In the genomic region with DNA sequence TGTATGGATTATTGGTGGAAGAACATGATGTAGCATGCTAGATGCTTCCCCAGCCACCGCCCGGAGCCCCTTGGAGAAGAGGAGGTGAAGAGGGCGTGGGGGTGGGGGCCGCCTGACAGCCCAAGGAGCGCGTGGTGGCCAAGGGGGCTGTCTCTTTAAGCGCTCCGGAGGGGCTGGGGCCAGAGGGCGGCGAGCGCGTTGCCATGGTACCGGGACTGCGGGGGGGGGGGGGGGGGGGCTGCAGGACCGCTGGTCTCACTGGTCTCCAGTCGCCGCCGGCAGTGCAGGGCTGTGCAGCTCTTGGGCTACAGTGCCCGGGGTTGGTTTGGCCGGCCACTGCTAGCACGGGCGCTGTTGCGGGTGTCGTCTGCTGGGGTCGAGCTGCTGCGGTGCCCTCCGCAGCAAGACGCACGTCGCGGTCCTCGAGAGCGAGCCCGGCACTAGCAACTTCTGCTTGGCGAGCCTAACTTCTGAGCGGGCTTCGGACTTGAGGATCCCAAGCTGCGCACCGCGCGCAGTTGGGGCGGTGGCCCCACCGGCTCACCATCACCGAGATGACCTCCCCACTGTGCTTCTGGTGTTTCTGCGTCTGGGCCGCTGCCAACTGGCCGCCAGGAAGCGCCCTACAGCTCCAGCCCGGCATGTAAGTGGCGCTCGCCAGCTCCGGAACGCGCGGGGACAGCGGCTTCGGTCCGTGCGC, we compare ENCODE assay signal across 9 mouse cellular contexts. TPM values are rescaled to one million over a fixed set of nuclear protein-coding genes. Genes with fewer than 3 reads are reported as not detected.
DNase-seq lines count a peak whose midpoint lies in the region; ATAC-seq lines count a peak whose summit lies in the region.
"Had no signal": no experiment of that assay in that cellular context is flagged by ENCODE, and none has a peak within 500 bp of the region (broad histone marks: within the 10 kb centered on the region; RNA-seq: fewer than 3 reads in every experiment).

No protein-coding gene starts in this region.

- peak; percentile 19 for DNase-seq in gastrocnemius, postnatal 14 days
- no peak for DNase-seq in gastrocnemius, adult 8-10 months (ENCODE audit: low spot score in 2 of 2)
- DNase-seq in embryo, embryonic 10.5 days (ENCODE audit: low spot score), result peak; percentile 65
- peak; percentile 37 for DNase-seq in kidney, postnatal 14 days
- DNase-seq in liver, embryonic 13.5 days, result no peak
- DNase-seq in urinary bladder, postnatal 25 days (ENCODE audit: low spot score), result no peak

- H3K27ac ChIP-seq in heart, embryonic 16.5 days (ENCODE audit: low read length), result no peak overlapping the region
- no peak overlapping the region for H3K27ac ChIP-seq in liver, embryonic 13.5 days
- H3K27ac ChIP-seq in neural tube, embryonic 15.5 days (replicated peaks), result peak overlapping the region; percentile 74

- under 1% methylated on average over 51 of the region's 59 CpGs for WGBS in heart, embryonic 16.5 days
- WGBS in liver, embryonic 13.5 days (ENCODE audit: insufficient replicate concordance), result under 1% methylated on average over 49 of the region's 59 CpGs
- WGBS in neural tube, embryonic 15.5 days, result 0% methylated on average over 47 of the region's 59 CpGs

- ATAC-seq in heart, embryonic 16.5 days (replicated peaks; ENCODE audit: extremely low read depth, insufficient read depth, low FRiP score), result peak; percentile 49
- ATAC-seq in liver, embryonic 13.5 days (ENCODE audit: low read depth), result no peak
- ATAC-seq in neural tube, embryonic 15.5 days (ENCODE audit: low FRiP score), result peak; percentile 87

- no peaks in the 10 kb centered on the region for H3K9me3 ChIP-seq in heart, embryonic 16.5 days (replicated peaks; ENCODE audit: control insufficient read depth, low read length)
- H3K9me3 ChIP-seq in liver, embryonic 13.5 days (replicated peaks), result no peaks in the 10 kb centered on the region
- H3K9me3 ChIP-seq in neural tube, embryonic 15.5 days (replicated peaks), result no peaks in the 10 kb centered on the region

- peaks cover 6% of the 10 kb centered on the region; the same call in 1 of the 2 replicates for H3K4me1 ChIP-seq in heart, embryonic 16.5 days (ENCODE audit: control insufficient read depth, insufficient read depth, low read length)
- no peaks in the 10 kb centered on the region for H3K4me1 ChIP-seq in liver, embryonic 13.5 days (replicated peaks)
- H3K4me1 ChIP-seq in neural tube, embryonic 15.5 days, result peaks cover 25% of the 10 kb centered on the region

- H3K9ac ChIP-seq in heart, embryonic 16.5 days (ENCODE audit: low read length), result peak overlapping the region; percentile 38; the same call in 1 of the 2 replicates
- no peak overlapping the region for H3K9ac ChIP-seq in liver, embryonic 13.5 days
- peak overlapping the region; percentile 50 for H3K9ac ChIP-seq in neural tube, embryonic 15.5 days (replicated peaks)

- no peaks in the 10 kb centered on the region for H3K36me3 ChIP-seq in heart, embryonic 16.5 days (ENCODE audit: control insufficient read depth, insufficient read depth)
- H3K36me3 ChIP-seq in liver, embryonic 13.5 days, result no peaks in the 10 kb centered on the region
- H3K36me3 ChIP-seq in neural tube, embryonic 15.5 days, result no peaks in the 10 kb centered on the region

- H3K4me2 ChIP-seq in heart, embryonic 16.5 days (ENCODE audit: low read depth, low read length), result peak overlapping the region; percentile 88
- peak overlapping the region; percentile 56 for H3K4me2 ChIP-seq in liver, embryonic 13.5 days
- peak overlapping the region; percentile 94 for H3K4me2 ChIP-seq in neural tube, embryonic 15.5 days

- intact Hi-C loops in gastrocnemius, postnatal 14 days (cut with DNase I; ENCODE audit: low total_unique reads), result no loop called here

- H3K27me3 ChIP-seq in heart, embryonic 16.5 days (ENCODE audit: control insufficient read depth, insufficient read depth, low read length), result peaks cover 48% of the 10 kb centered on the region
- peaks cover 40% of the 10 kb centered on the region for H3K27me3 ChIP-seq in liver, embryonic 13.5 days
- H3K27me3 ChIP-seq in neural tube, embryonic 15.5 days (replicated peaks), result 0 out of 2 replicates have a peak, but pooled peaks cover 4% of the 10 kb centered on the region

- H3K4me3 ChIP-seq in heart, embryonic 16.5 days (ENCODE audit: low read length), result peak overlapping the region; percentile 59
- peak overlapping the region; percentile 27 for H3K4me3 ChIP-seq in liver, embryonic 13.5 days (replicated peaks)
- peak overlapping the region; percentile 67 for H3K4me3 ChIP-seq in neural tube, embryonic 15.5 days (replicated peaks)

RNA-seq across cellular contexts. Expression of a gene that starts 0.6 kb away (rescaled TPM):
- total RNA-seq in gastrocnemius, postnatal 14 days (2021), result under 1 TPM; 0.25 to 0.29 TPM
- total RNA-seq in gastrocnemius, adult 8-10 months (2022), result not detected
- 0.95 and 2.3 TPM in 2 replicates for polyA plus RNA-seq in heart, embryonic 16.5 days (2015; fragmentation: Nextera tagmentation; extraction: Ambion mirVana)
- 0.06 and 0.14 TPM in 2 replicates for polyA plus RNA-seq in liver, embryonic 13.5 days (2015; fragmentation: Nextera tagmentation; extraction: Ambion mirVana)
- polyA plus RNA-seq in neural tube, embryonic 15.5 days (2015; fragmentation: Nextera tagmentation; extraction: Ambion mirVana), result 4.3 and 5.1 TPM in 2 replicates
- total RNA-seq: MEL had no signal

Comparison
In these comparisons a context has a peak if more than half of its experiments do, and no peak if none do; other contexts are left out.
1. DNase-seq: peak in gastrocnemius, postnatal 14 days (single experiment), embryo, embryonic 10.5 days (single experiment) and kidney, postnatal 14 days (single experiment); none in gastrocnemius, adult 8-10 months (0 of 2), liver, embryonic 13.5 days (single experiment) and urinary bladder, postnatal 25 days (single experiment).
2. Peak in every context shown above with its lines, with median percentiles within 50 percentile points of each other: H3K4me2 ChIP-seq and H3K4me3 ChIP-seq.